Mouse (Mus musculus) megakaryocyte-erythroid progenitor cell, adult 5-6 weeks (primary cell): ENCODE results near the gene Htra2. TPM values are rescaled to one million over a fixed set of nuclear protein-coding genes. Genes with fewer than 3 reads are reported as not detected.
A peak's percentile ranks its signal among the peaks of the same experiment; 100 is the strongest.

Experiments used
- ATAC-seq: replicated peaks from 2 replicates; pipeline ENCODE4 v1.8.0; 2016; ENCODE audit warnings: mild to moderate bottlenecking, inconsistent platforms; ENCODE audit not compliant: severe bottlenecking, poor library complexity, low FRiP score, low TSS enrichment
- total RNA-seq, 2 experiments: library from RNA; stranded (forward) in 1 of 2; stranded (reverse) in 1 of 2; fragments of 200-1000, 215-1000 nt in 1 of 2; fragments of >200 nt in 1 of 2; fragmentation: Nextera tagmentation in 1 of 2; gene quantifications; 2 replicates each; pipeline ENCODE4 v1.2.3; 2014 to 2017

Htra2 gene
- total RNA-seq, 2 experiments from 2014 or later: 128 to 296 TPM

DNA sequence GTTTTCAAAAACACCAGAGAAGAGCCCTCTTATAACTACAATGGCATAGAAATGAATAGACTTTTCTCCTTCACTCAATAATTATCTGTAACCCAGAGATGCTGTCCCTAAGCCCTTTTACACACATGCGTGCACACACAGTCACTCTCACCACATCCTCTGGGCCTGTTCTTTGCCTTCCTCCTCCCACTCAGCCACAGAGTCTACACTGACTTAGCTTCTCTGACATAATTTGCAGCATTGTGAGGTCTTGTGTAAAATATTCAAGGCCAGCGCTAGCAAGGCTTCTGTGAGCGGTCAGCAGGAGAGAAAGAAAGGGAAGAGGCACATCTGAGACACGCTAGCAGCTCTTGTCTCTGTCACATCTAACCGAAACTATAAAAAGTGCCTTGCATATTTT, 41.6 kb downstream of the Htra2 start:
- no peak for ATAC-seq

DNA sequence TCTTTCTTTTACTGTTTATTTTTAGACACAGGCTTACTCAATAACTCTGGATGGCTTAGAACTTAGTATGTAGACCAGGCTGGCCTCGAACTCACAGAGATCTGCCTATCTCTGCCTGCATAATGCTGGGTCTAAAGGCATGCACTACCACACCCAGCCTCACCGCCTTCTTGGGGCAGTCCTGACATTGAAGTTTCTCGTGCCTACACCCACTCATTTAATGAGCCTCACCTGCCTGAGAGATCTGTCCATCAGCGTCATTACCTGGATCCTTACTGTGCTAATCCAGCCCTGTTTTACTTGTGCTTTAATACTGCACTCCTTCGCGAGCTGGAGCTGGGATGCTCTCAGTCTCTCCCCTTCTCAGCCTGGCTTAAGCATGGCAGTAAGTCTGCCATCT, 43.3 kb downstream of the Htra2 start:
- no peak for ATAC-seq

DNA sequence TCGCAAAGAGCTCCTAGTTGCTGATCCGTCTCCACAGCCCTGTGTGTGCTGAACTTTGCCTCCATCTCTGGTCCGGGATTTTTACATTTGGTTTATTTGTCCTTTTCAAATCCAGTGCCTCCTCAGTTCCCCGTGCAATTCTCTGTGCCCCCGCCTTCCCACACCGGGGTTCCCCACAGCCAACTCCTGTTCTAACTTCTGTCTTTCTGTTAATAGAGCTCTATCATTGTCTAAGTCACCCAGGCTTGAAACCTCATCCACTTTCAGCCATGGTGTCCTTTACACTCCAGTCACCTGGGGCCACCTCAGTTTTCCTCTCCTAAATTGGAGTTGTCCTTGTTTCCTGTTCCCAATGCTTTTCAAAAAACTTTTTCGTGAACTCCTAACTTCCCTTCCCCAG, 43.8 kb downstream of the Htra2 start:
- ATAC-seq: no peak

DNA sequence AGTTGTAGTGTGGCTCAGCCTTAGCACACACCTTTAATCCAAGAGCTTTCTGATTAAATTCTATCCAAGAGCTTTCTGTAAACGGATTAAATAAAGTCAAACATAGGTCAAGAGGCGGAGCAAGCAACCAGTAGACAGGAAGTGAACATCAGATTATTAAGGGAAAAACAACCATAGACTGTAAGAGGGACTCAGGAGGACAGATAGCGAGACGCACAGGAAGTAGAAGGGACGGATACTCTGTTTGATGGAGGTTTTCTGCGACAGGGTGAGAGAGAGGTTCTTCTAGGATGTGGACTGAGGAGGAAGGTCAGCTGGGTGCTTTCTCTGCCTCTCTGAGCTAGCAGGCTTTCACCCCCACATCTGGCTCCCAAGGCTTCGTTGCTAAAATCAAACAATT, 45.1 kb downstream of the Htra2 start:
- ATAC-seq: peak; percentile 52; the same call in 1 of the 2 replicates

DNA sequence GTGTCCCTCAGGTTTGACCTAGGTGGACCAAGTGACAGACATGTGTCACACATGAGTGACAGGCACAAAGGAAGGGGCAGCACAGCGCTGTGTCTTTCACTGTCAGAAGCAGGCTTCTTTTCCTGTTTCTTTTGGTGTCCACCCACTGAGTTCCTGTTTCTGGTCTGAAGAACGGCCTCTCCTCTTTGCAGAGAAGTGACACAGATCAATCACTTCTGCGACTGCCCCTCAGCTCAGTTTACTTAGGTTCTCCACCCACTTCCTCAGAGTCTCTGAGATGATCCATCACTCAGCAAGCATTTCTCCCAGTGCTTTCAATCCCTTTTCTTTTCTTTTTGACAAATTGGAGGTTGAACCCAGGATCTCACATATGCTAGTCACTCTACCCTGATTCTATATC, 46.4 kb downstream of the Htra2 start:
- no peak for ATAC-seq

DNA sequence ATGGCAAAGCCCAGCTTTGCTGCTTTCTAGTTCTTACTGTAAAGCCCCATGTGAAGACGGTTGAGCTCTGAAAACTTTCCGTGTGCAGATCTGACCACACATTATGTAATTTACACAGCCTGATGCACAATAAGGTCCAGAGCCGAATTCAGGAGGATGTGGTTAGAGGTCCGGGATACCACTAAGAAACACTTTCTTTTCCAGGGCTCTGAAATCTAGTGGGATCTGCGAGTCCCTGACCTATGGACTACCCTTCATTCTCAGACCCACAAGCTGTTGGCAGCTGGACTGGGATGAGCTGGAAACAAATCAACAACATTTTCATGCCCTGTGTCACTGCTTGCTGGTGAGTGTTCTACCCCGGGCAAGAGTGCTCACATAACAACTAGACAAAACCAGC, 49.0 kb downstream of the Htra2 start:
- no peak for ATAC-seq

DNA sequence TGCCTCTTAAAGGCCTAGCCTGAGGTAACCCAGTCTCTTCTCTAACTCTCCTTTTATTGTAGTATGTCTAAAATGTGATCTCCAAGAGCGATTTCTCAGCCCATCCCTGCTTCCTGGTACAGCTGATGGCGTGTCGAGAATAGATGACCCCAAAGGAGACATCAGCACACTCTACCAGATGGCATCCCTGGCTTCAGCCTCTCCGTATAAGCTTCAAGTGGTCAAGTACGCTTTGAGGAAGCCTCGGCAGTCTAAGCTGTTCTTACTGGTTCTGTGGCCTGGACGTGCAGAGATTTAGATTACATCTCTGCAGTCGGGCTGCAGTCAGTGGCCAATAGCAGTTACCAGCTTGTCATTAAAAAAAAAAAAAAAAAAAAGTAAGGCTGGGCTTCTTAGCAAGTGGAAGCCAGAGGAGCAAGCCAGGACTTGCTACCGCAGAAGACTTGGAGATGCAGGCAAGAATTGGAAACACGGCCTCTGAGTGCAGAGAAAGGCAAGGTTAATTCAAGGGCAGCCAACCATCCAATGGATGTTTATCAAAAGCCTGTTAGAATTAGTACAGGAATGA, 49.5 kb downstream of the Htra2 start:
- no peak for ATAC-seq

DNA sequence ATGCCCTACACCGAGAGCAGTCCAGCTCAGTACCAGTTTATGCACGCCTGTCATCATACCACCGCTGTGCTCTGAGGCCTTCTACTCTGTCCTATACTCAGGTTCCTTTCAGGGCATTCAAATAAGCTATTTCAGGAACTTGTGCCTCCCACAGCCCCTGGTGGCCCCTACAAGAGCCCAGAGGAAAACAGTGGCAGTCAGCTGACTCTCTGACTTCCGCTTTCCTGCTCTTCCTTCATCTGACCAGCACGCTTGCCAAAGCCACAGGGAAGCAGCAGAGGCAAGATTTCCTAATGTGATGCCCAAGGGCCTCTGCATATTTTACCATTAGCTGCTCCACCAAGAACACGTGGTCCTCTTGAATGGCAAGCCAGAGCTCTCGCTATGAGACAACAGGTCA, 50.2 kb downstream of the Htra2 start:
- no peak for ATAC-seq

DNA sequence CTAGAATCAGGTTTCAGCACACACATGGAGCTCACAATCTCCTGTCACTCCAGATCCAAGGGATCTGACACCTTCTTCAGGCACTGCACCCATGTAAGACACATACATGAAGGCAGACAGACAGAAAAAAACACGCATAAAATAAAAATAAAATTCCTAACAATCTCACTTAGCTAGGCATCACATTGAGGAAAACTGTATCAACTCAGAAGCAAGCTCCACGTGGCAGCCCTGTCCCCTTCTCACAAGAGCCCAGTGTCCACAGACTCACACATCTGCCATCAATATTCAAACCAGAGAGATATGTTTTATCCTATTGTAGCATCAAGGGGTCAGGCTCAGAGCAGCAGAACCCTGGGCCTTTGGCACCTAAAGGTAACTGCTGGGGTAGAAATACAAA, 50.8 kb downstream of the Htra2 start:
- ATAC-seq: no peak

DNA sequence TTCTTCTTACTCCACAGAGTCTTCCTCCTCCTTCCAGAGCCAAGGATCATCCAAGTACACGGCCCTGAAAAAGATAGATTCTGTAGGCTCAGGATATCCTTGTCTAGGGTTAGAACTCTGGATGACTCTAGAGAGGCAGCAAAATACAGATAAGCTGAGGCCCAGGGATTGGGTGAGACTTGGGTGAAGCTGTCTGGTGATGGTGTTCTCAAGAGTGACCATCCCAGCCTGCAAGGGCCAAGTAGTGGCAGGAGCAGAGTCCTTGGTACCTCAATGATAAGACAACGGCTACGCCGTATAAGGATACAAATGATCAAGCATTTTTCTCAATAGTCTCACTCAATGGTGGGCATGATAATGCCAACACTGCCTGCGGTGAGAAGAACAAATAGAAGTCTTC, 51.2 kb downstream of the Htra2 start:
- peak; percentile 37; the same call in 1 of the 2 replicates for ATAC-seq

DNA sequence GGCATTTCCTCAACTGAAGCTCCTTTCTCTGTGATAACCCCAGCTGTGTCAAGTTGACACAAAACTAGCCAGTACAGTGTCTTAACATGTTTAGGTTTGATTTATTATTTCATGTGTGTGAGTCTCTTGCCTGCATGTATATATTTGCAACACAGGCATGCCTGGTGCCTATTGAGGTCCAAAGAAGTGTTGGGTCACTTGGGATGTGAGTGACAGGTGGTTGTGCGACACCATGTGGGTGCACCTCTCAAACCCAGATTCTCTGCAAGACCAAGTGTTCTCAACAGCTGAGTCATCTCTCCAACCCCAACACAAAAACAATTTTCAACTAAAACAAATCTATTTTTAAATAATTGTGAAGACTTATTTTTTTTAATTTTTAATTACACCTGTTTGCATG, 52.0 kb downstream of the Htra2 start:
- ATAC-seq: no peak

Other genes starting within 250 kb of the Htra2 start
- gene Sema4f, start 115.5 kb downstream of the Htra2 start, total RNA-seq (2014; fragmentation: Nextera tagmentation): not detected in 2 replicates
- not detected in 2 replicates for gene Sema4f, start 115.5 kb downstream of the Htra2 start, total RNA-seq (2017)
- gene M1ap, start 108.4 kb downstream of the Htra2 start, total RNA-seq (2014; fragmentation: Nextera tagmentation): 11.4 and 16.2 TPM in 2 replicates
- 7.5 and 10.2 TPM in 2 replicates for gene M1ap, start 108.4 kb downstream of the Htra2 start, total RNA-seq (2017)
- gene Dok1, start 21.8 kb downstream of the Htra2 start, total RNA-seq (2014; fragmentation: Nextera tagmentation): 15.0 and 25.0 TPM in 2 replicates
- gene Dok1, start 21.8 kb downstream of the Htra2 start, total RNA-seq (2017): 24.2 and 46.1 TPM in 2 replicates
- 0.67 and 8.2 TPM in 2 replicates for gene Loxl3, start 21.1 kb downstream of the Htra2 start, total RNA-seq (2014; fragmentation: Nextera tagmentation)
- gene Loxl3, start 21.1 kb downstream of the Htra2 start, total RNA-seq (2017): 0.61 and 0.88 TPM in 2 replicates
- 246 and 368 TPM in 2 replicates for gene Aup1, start 752 bp downstream of the Htra2 start, total RNA-seq (2014; fragmentation: Nextera tagmentation)
- 115 and 128 TPM in 2 replicates for gene Aup1, start 752 bp downstream of the Htra2 start, total RNA-seq (2017)
- 6.0 and 7.9 TPM in 2 replicates for gene Dqx1, start 2.6 kb upstream of the Htra2 start, total RNA-seq (2014; fragmentation: Nextera tagmentation)
- gene Dqx1, start 2.6 kb upstream of the Htra2 start, total RNA-seq (2017): 0.56 and 1.0 TPM in 2 replicates
- gene Tlx2, start 15.0 kb upstream of the Htra2 start, total RNA-seq (2014; fragmentation: Nextera tagmentation): not detected in 2 replicates
- gene Tlx2, start 15.0 kb upstream of the Htra2 start, total RNA-seq (2017): not detected in 2 replicates
- gene Pcgf1, start 22.6 kb upstream of the Htra2 start, total RNA-seq (2014; fragmentation: Nextera tagmentation): 25.1 and 27.3 TPM in 2 replicates
- gene Pcgf1, start 22.6 kb upstream of the Htra2 start, total RNA-seq (2017): 7.2 and 12.7 TPM in 2 replicates
- not detected in 2 replicates for gene Lbx2, start 31.1 kb upstream of the Htra2 start, total RNA-seq (2014; fragmentation: Nextera tagmentation)
- not detected in 2 replicates for gene Lbx2, start 31.1 kb upstream of the Htra2 start, total RNA-seq (2017)
- 11.3 and 11.7 TPM in 2 replicates for gene Ccdc142, start 46.3 kb upstream of the Htra2 start, total RNA-seq (2014; fragmentation: Nextera tagmentation)
- 0.38 and 13.3 TPM in 2 replicates for gene Ccdc142, start 46.3 kb upstream of the Htra2 start, total RNA-seq (2017)
- 7.7 and 8.3 TPM in 2 replicates for gene Gm42688, start 46.3 kb upstream of the Htra2 start, total RNA-seq (2014; fragmentation: Nextera tagmentation)
- gene Gm42688, start 46.3 kb upstream of the Htra2 start, total RNA-seq (2017): 3.0 and 5.4 TPM in 2 replicates
- 50.1 and 97.7 TPM in 2 replicates for gene Mrpl53, start 53.8 kb upstream of the Htra2 start, total RNA-seq (2014; fragmentation: Nextera tagmentation)
- gene Mrpl53, start 53.8 kb upstream of the Htra2 start, total RNA-seq (2017): 37.2 and 37.5 TPM in 2 replicates
- 76.2 and 97.3 TPM in 2 replicates for gene Mogs, start 60.2 kb upstream of the Htra2 start, total RNA-seq (2014; fragmentation: Nextera tagmentation)
- 88.3 and 127 TPM in 2 replicates for gene Mogs, start 60.2 kb upstream of the Htra2 start, total RNA-seq (2017)
- gene Wbp1, start 66.3 kb upstream of the Htra2 start, total RNA-seq (2014; fragmentation: Nextera tagmentation): 29.1 and 56.6 TPM in 2 replicates
- gene Wbp1, start 66.3 kb upstream of the Htra2 start, total RNA-seq (2017): 61.5 and 75.1 TPM in 2 replicates
- 11.2 and 20.1 TPM in 2 replicates for gene Ino80b, start 70.2 kb upstream of the Htra2 start, total RNA-seq (2014; fragmentation: Nextera tagmentation)
- gene Ino80b, start 70.2 kb upstream of the Htra2 start, total RNA-seq (2017): 28.8 and 32.8 TPM in 2 replicates
- gene Rtkn, start 80.2 kb upstream of the Htra2 start, total RNA-seq (2014; fragmentation: Nextera tagmentation): 0.49 TPM in 1 of 2 replicates, not detected in the other
- 0.42 TPM in 1 of 2 replicates, not detected in the other for gene Rtkn, start 80.2 kb upstream of the Htra2 start, total RNA-seq (2017)
- gene Wdr54, start 101.1 kb upstream of the Htra2 start, total RNA-seq (2014; fragmentation: Nextera tagmentation): 4.5 TPM in 1 of 2 replicates, not detected in the other
- gene Wdr54, start 101.1 kb upstream of the Htra2 start, total RNA-seq (2017): not detected in 2 replicates
- 0.52 TPM in 1 of 2 replicates, not detected in the other for gene 1700003E16Rik, start 101.1 kb upstream of the Htra2 start, total RNA-seq (2014; fragmentation: Nextera tagmentation)
- not detected in 2 replicates for gene 1700003E16Rik, start 101.1 kb upstream of the Htra2 start, total RNA-seq (2017)
- 45.8 and 68.1 TPM in 2 replicates for gene Dctn1, start 110.6 kb upstream of the Htra2 start, total RNA-seq (2014; fragmentation: Nextera tagmentation)
- gene Dctn1, start 110.6 kb upstream of the Htra2 start, total RNA-seq (2017): 30.5 and 42.4 TPM in 2 replicates
- not detected in 2 replicates for gene Slc4a5, start 164.6 kb upstream of the Htra2 start, total RNA-seq (2014; fragmentation: Nextera tagmentation)
- 0.91 TPM in 1 of 2 replicates, not detected in the other for gene Slc4a5, start 164.6 kb upstream of the Htra2 start, total RNA-seq (2017)